Mouse (Mus musculus): ENCODE data around the gene Bloc1s2.
A peak's percentile ranks its signal among the peaks of the same experiment; 100 is the strongest.
"Not testable (repeated sequence)": the region's sequence is repeated elsewhere in the genome, so short reads cannot be mapped to it uniquely, and the experiment has no call there.

The Bloc1s2 gene

DNA sequence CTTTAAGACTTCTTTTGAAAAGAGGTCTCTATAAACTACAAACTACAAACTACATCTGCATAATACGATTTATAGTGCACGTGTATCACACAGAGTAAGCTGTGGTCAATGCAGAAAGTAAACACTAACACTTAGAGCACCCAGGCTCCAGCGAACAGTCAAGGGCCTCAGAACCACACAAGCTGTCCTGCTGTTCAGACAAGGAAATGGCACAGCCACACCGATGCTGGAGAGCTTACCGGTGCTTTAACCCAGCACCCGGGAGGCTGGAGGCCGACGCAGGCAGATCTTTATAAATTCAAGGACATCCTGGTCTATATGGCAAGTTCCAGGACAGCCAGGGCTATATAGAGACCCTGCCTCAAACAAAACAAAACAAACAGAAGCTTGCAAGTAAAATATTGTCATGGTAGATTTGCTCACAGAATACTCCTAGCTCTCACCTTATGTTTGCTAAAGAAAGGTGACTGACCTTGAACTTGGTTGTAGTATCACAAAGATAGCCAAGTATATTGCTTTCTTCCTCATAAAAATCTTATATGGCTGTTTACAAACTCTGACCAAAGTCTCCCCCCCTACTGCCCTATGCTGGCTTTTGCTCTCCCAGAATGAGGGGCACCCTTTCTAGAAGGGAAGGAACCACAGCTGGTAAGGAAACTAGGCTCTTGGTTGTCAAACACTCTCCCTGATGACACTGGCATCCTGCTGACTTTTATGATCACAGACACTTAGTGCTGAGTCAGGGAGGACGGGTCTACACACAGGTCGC lies 18.3 kb downstream of the Bloc1s2 start:
- no peak for DNase-seq (ENCODE audit: low read depth, low spot score)

DNA sequence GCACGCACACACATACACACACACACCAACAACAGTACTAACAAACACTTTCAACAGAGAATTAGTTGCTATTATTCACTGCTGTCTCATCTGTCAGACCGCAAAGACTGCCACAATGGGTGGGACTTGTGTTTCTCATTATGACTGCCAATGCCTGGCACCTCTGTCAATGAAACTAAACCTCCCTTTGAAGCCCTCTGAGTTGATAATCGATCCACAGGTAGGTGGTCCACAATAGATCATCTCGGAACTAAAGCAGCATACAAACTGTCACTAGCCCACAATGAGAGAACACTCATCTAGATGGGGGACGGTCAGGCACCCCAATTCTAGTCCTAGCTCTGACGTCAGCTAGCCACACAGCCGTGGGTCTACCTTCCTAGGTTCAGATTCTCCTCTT lies 25.1 kb downstream of the Bloc1s2 start:
- DNase-seq (ENCODE audit: low read depth, low spot score): no peak

DNA sequence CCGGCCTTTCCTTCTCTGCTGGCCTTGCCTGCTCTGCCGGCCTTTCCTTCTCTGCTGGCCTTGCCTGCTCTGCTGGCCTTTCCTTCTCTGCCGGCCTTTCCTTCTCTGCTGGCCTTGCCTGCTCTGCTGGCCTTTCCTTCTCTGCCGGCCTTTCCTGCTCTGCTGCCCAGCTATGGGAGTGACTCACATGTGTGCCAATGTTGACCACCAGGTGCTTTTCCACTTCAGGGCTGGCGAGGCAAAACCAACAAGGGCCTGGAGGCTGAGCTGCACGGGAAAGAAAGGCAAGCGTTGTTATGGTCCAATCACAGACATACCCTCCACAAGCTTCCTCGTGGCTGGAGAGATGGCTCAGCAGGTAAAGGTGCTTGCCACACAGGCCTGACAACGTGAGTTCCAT lies 25.6 kb downstream of the Bloc1s2 start:
- not testable (repeated sequence) for DNase-seq (ENCODE audit: low read depth, low spot score)

GRCm38 (mm10) chr19:44117793-44118192 lies 28.5 kb downstream of the Bloc1s2 start:
- DNase-seq (ENCODE audit: low read depth, low spot score): no peak

- DNase-seq (ENCODE audit: low read depth, low spot score): peak; percentile 22
Measured at GRCm38 (mm10) chr19:44111706-44112105, 34.5 kb downstream of the Bloc1s2 start.

DNA sequence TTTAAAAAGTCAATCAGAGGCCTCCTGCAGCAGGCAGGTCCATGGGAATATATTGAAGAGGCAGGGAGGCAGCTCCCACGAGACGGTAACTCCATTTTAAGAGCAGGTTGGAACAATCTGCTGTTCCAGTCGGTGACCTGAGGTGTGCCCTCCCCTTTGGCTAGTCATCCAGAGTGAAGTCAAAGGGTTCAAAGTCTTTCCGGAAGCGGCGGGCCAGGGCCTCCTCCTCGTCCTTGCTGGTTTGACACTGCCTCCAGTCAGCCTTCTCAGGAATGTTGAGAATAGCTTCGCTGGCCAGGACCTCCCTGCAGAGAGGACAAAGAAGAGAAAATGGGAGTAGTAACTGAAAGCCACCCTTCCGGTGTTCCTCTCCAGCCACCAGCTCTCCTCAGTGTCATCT lies 35.9 kb downstream of the Bloc1s2 start:
- DNase-seq (ENCODE audit: low read depth, low spot score): no peak

DNA sequence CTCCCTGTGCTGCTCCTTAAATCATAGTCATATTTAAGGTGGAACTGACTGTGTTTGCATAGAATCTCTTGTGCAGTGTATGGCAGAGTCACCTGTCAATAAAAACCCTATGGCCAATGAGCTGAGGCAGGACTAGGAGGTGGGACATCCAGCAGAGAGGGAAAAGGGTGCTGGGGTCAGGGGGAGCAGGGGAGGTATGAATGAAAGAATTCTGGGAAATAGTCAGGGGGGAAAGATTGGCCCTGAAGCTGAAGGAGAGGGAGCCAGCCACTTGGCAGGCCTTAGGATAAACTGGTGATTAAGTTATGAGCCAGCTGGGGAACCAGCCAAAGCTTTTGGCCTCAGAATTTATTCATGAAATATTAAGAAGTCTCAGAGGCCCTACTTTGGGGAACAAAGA lies 37.2 kb downstream of the Bloc1s2 start:
- no peak for DNase-seq (ENCODE audit: low read depth, low spot score)

DNA sequence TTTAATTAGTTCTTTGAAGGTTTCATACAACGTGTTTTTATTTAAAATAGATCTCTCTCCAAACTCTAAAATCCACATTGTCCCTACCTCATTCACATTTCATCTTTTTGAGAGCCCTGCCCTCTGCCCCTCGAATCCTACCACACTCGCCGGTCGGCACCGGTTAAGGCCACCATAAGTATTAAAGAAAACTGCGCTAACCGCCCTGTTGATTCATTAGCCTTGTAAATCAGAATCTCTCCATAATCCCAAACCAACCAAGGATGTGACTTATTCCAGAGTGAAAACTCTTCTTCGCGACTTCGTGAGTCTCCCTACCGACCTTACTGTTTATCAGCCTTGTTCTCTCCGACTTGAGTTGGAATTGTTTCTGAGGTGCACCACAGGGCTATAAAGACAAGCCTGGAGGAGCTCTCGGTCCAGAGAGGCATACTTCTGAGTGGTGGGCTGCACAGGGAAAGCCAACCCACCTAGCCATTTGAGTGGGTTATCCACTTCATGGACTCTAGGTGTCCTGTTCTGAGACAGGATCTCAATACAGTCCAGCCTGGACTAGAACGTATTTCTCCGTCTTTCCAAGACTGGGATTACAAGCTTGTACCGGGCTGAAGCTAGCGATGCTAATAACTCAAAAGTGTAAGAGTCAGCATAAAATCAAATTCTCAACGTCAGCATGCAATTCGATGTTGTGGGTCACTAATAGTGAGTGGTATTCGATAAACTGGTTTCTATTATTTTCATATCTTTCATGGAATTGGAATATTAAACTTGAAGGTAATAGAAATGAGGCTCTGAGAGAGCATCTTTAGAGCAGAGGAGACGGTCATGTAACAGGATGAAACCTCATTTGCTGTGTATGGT lies 38.4 kb downstream of the Bloc1s2 start:
- no peak for DNase-seq (ENCODE audit: low read depth, low spot score)

- peak; percentile 84 for DNase-seq (ENCODE audit: low read depth, low spot score)
Measured at GRCm38 (mm10) chr19:44106831-44107660, 39.2 kb downstream of the Bloc1s2 start, which contains the start of gene Chuk. Gene Chuk, minus strand, starts transcription at chr19:44107480.

GRCm38 (mm10) chr19:44104393-44104792 lies 41.9 kb downstream of the Bloc1s2 start:
- DNase-seq (ENCODE audit: low read depth, low spot score): no peak

DNA sequence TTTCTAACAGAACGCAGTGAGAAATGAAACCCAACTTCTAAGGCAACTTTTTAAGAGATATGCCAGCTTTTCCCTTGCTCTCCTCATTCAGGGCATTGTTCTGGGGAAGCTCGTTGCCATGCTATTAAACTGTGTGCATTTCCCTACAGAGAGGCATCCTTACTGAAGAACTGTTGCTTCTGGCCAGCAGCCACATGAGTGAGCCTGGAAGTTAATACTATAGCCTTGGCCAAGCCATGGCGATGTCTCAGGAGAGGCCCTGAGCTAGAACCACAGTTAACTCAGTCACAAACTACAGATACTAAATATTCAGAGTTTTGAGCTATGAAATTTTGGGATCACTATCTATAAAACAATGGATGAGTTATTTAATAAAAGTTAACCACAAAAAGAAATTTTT lies 43.2 kb downstream of the Bloc1s2 start:
- no peak for DNase-seq (ENCODE audit: low read depth, low spot score)

DNA sequence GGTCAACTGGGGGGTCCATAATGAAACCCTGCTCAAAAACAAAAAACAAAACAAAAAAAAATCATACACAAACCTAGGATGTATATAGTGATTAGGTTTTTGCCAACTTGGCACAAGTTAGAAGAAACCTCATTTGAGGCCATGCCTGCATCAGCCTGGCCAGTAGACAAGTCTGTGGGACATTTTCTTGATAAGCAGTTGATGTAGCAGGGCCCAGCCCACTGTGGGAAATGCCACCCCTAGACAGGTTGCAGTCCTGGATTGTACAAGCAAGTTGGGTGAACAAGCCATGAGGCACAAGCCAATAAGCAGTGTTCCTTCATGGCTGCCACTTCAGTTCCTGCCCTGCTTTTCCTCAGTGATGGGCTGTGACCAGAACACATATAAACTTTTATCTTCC lies 45.4 kb downstream of the Bloc1s2 start:
- DNase-seq (ENCODE audit: low read depth, low spot score): no peak
